In genomic region chr8:92439713-92440436, GRCm38 (mm10) we compare ENCODE assay signal across 17 mouse cellular contexts.
DNase-seq lines count a peak whose midpoint lies in the region; ATAC-seq lines count a peak whose summit lies in the region.
"Had no signal": no experiment of that assay in that cellular context is flagged by ENCODE, and none has a peak within 500 bp of the region (broad histone marks: within the 10 kb centered on the region; RNA-seq: fewer than 3 reads in every experiment).

No protein-coding gene starts in this region.

- no peak overlapping the region for H3K4me2 ChIP-seq in midbrain, embryonic 13.5 days (replicated peaks)
- no peak overlapping the region for H3K4me2 ChIP-seq in midbrain, embryonic 11.5 days
- H3K4me2 ChIP-seq in embryonic facial prominence, embryonic 15.5 days (replicated peaks), result no peak overlapping the region
- H3K4me2 ChIP-seq in kidney, embryonic 14.5 days (replicated peaks; ENCODE audit: low read depth, low read length), result no peak overlapping the region
- H3K4me2 ChIP-seq in limb, embryonic 15.5 days, result no peak overlapping the region
- H3K4me2 ChIP-seq in forebrain, embryonic 13.5 days, result no peak overlapping the region
- H3K4me2 ChIP-seq: hindbrain, embryonic 15.5 days; midbrain, embryonic 12.5 days had no signal

- H3K9me3 ChIP-seq in midbrain, embryonic 13.5 days, result no peaks in the 10 kb centered on the region
- no peaks in the 10 kb centered on the region for H3K9me3 ChIP-seq in midbrain, embryonic 11.5 days (ENCODE audit: control insufficient read depth, low read length)
- no peaks in the 10 kb centered on the region for H3K9me3 ChIP-seq in embryonic facial prominence, embryonic 15.5 days (replicated peaks)
- no peaks in the 10 kb centered on the region for H3K9me3 ChIP-seq in kidney, embryonic 14.5 days (ENCODE audit: control insufficient read depth, low read length)
- H3K9me3 ChIP-seq in limb, embryonic 15.5 days, result no peaks in the 10 kb centered on the region
- no peaks in the 10 kb centered on the region for H3K9me3 ChIP-seq in forebrain, embryonic 13.5 days (replicated peaks)
- H3K9me3 ChIP-seq: hindbrain, embryonic 15.5 days; midbrain, embryonic 12.5 days had no signal

- DNase-seq in midbrain, embryonic 11.5 days (ENCODE audit: low spot score, missing footprints), result no peak
- DNase-seq in thymus, postnatal 36 days, result no peak
- DNase-seq: adrenal gland, postnatal 14 days; cerebellum, adult 9-10 months; heart, adult 2 months; liver; lung, postnatal 10 days; thymus, adult 18-20 months had no signal

- H3K27me3 ChIP-seq in midbrain, embryonic 13.5 days, result peaks cover 3% of the 10 kb centered on the region; the same call in 1 of the 2 replicates
- H3K27me3 ChIP-seq in midbrain, embryonic 11.5 days (ENCODE audit: control insufficient read depth, insufficient read depth, low read length), result no peaks in the 10 kb centered on the region
- no peaks in the 10 kb centered on the region for H3K27me3 ChIP-seq in embryonic facial prominence, embryonic 15.5 days
- no peaks in the 10 kb centered on the region for H3K27me3 ChIP-seq in kidney, embryonic 14.5 days (ENCODE audit: control insufficient read depth, insufficient read depth, low read length)
- peaks cover 9% of the 10 kb centered on the region; the same call in 1 of the 2 replicates for H3K27me3 ChIP-seq in limb, embryonic 15.5 days
- H3K27me3 ChIP-seq in forebrain, embryonic 13.5 days, result no peaks in the 10 kb centered on the region
- H3K27me3 ChIP-seq: hindbrain, embryonic 15.5 days had no signal

- peaks cover 5% of the 10 kb centered on the region; the same call in 1 of the 2 replicates for H3K4me1 ChIP-seq in midbrain, embryonic 13.5 days (replicated peaks)
- peaks cover 6% of the 10 kb centered on the region for H3K4me1 ChIP-seq in midbrain, embryonic 11.5 days (ENCODE audit: control insufficient read depth, insufficient read depth, low read length)
- peaks cover 11% of the 10 kb centered on the region for H3K4me1 ChIP-seq in embryonic facial prominence, embryonic 15.5 days
- H3K4me1 ChIP-seq in kidney, embryonic 14.5 days (ENCODE audit: control insufficient read depth, insufficient read depth, low read length), result peaks cover 5% of the 10 kb centered on the region; the same call in 1 of the 2 replicates
- peaks cover 7% of the 10 kb centered on the region; the same call in 1 of the 2 replicates for H3K4me1 ChIP-seq in limb, embryonic 15.5 days
- peaks cover 5% of the 10 kb centered on the region; the same call in 1 of the 2 replicates for H3K4me1 ChIP-seq in forebrain, embryonic 13.5 days

- H3K9ac ChIP-seq in midbrain, embryonic 13.5 days (replicated peaks), result no peak overlapping the region
- H3K9ac ChIP-seq in midbrain, embryonic 11.5 days (ENCODE audit: low read length), result no peak overlapping the region
- H3K9ac ChIP-seq in embryonic facial prominence, embryonic 15.5 days, result no peak overlapping the region
- no peak overlapping the region for H3K9ac ChIP-seq in kidney, embryonic 14.5 days (ENCODE audit: low read depth, low read length)
- H3K9ac ChIP-seq in limb, embryonic 15.5 days, result no peak overlapping the region
- no peak overlapping the region for H3K9ac ChIP-seq in forebrain, embryonic 13.5 days
- H3K9ac ChIP-seq: hindbrain, embryonic 15.5 days; midbrain, embryonic 12.5 days had no signal

- 29% methylated on average over 9 of the region's 9 CpGs for WGBS in midbrain, embryonic 13.5 days
- WGBS in midbrain, embryonic 11.5 days, result 41% methylated on average over 9 of the region's 9 CpGs
- WGBS in embryonic facial prominence, embryonic 15.5 days, result 28% methylated on average over 9 of the region's 9 CpGs
- 27% methylated on average over 9 of the region's 9 CpGs for WGBS in kidney, embryonic 14.5 days
- 33% methylated on average over 9 of the region's 9 CpGs for WGBS in limb, embryonic 15.5 days
- WGBS in forebrain, embryonic 13.5 days, result 53% methylated on average over 9 of the region's 9 CpGs

- H3K27ac ChIP-seq in midbrain, embryonic 13.5 days, result no peak overlapping the region
- no peak overlapping the region for H3K27ac ChIP-seq in midbrain, embryonic 11.5 days (ENCODE audit: low read depth, low read length)
- 0 out of 2 replicates have a peak overlapping the region, but pooled peaks have one; percentile 17 for H3K27ac ChIP-seq in embryonic facial prominence, embryonic 15.5 days (replicated peaks)
- peak overlapping the region; percentile 59; the same call in 1 of the 2 replicates for H3K27ac ChIP-seq in kidney, embryonic 14.5 days (ENCODE audit: low read depth, low read length)
- no peak overlapping the region for H3K27ac ChIP-seq in limb, embryonic 15.5 days
- no peak overlapping the region for H3K27ac ChIP-seq in forebrain, embryonic 13.5 days
- H3K27ac ChIP-seq: heart, adult 2 months; hindbrain, embryonic 15.5 days; midbrain, embryonic 12.5 days had no signal

- 0 out of 2 replicates have a peak, but pooled peaks have one; percentile 40 for ATAC-seq in midbrain, embryonic 13.5 days
- no peak for ATAC-seq in midbrain, embryonic 11.5 days (ENCODE audit: low FRiP score)
- peak; percentile 79 for ATAC-seq in embryonic facial prominence, embryonic 15.5 days (ENCODE audit: insufficient number of reproducible peaks, low FRiP score, low TSS enrichment, low read depth)
- peak; percentile 95 for ATAC-seq in kidney, embryonic 14.5 days (ENCODE audit: low FRiP score, low TSS enrichment)
- ATAC-seq in limb, embryonic 15.5 days (ENCODE audit: insufficient number of reproducible peaks, low FRiP score, low TSS enrichment, low read depth), result peak; percentile 57; the same call in 1 of the 2 replicates
- no peak for ATAC-seq in forebrain, embryonic 13.5 days
- ATAC-seq: forebrain, embryonic 16.5 days had no signal

- H3K4me3 ChIP-seq in midbrain, embryonic 13.5 days (replicated peaks), result no peak overlapping the region
- no peak overlapping the region for H3K4me3 ChIP-seq in midbrain, embryonic 11.5 days (ENCODE audit: low read depth, low read length)
- no peak overlapping the region for H3K4me3 ChIP-seq in embryonic facial prominence, embryonic 15.5 days (replicated peaks)
- no peak overlapping the region for H3K4me3 ChIP-seq in kidney, embryonic 14.5 days (ENCODE audit: low read length)
- H3K4me3 ChIP-seq in limb, embryonic 15.5 days, result no peak overlapping the region
- H3K4me3 ChIP-seq in forebrain, embryonic 13.5 days, result no peak overlapping the region
- H3K4me3 ChIP-seq: erythroblast, embryonic 14.5 days; heart, adult 2 months; hindbrain, embryonic 15.5 days; midbrain, embryonic 12.5 days had no signal

- H3K36me3 ChIP-seq in midbrain, embryonic 13.5 days, result no peaks in the 10 kb centered on the region
- H3K36me3 ChIP-seq in midbrain, embryonic 11.5 days (ENCODE audit: control insufficient read depth, insufficient read depth, low read length), result no peaks in the 10 kb centered on the region
- H3K36me3 ChIP-seq in embryonic facial prominence, embryonic 15.5 days, result no peaks in the 10 kb centered on the region
- H3K36me3 ChIP-seq in kidney, embryonic 14.5 days (ENCODE audit: control insufficient read depth, insufficient read depth, low read length), result no peaks in the 10 kb centered on the region
- H3K36me3 ChIP-seq in limb, embryonic 15.5 days, result no peaks in the 10 kb centered on the region
- H3K36me3 ChIP-seq in forebrain, embryonic 13.5 days (ENCODE audit: poor library complexity, severe bottlenecking), result no peaks in the 10 kb centered on the region
- H3K36me3 ChIP-seq: hindbrain, embryonic 15.5 days; midbrain, embryonic 12.5 days had no signal

Comparison
In these comparisons a context has a peak if more than half of its experiments do, and no peak if none do; other contexts are left out.
1. ATAC-seq: peak in midbrain, embryonic 13.5 days (single experiment), embryonic facial prominence, embryonic 15.5 days (single experiment), kidney, embryonic 14.5 days (single experiment) and limb, embryonic 15.5 days (single experiment); none in midbrain, embryonic 11.5 days (single experiment) and forebrain, embryonic 13.5 days (single experiment).
2. H3K27ac ChIP-seq: peak in embryonic facial prominence, embryonic 15.5 days (single experiment) and kidney, embryonic 14.5 days (single experiment); none in midbrain, embryonic 13.5 days (single experiment), midbrain, embryonic 11.5 days (single experiment), limb, embryonic 15.5 days (single experiment) and forebrain, embryonic 13.5 days (single experiment).